Mouse (Mus musculus): Measurements from ENCODE around the gene Zbtb14. TPM values are rescaled to one million over a fixed set of nuclear protein-coding genes. Genes with fewer than 3 reads are reported as not detected.

Gene Zbtb14
- polyA plus RNA-seq, 1 experiment from 2014 or later: 17.0 TPM

DNA sequence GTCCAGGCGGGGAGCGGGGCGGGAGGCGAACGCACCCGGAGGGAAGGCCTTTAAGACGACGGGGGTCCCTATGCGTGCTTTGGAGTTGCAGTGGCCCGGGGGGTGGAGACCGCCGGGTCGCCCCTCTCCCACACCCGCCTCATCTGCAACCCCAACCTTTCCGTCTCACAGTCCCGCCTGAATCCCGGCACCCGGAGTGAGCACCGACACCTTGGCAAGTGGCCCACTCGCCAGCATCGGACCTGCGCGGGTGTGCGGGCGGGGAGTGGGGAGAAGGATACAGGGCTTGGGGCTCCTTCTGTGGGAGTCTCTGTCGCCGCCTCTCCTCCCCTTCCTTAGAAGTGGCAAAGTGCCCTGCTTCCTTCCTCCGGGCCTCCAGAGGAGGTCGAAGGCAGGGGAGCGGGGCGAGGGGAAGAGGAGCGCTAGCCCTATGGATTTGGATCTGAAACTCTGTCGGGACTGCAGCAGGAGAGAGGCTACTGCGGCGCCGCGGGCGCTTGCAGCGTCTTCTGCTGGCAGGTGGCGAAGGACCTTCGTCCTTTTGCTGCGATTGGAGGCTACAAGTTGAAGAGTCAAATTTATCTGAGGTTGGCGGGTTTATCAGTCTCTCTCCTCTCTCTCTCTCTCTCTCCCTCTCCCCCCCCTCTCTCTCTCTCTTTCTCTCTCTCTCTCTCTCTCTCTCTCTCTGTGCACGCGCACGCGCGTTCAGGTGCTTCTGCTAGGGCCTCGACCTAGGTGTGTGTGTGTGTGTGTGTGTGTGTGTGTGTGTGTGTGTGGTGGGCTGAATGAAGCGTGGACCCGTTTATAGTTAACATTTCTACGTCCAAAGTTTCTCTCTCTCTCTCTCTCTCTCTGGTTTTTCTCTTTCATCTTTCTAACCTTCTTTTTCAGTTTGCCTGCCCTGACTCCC lies 57.0 kb downstream of the Zbtb14 start:
- ATAC-seq (replicated peaks; ENCODE audit: low FRiP score, low read depth) (peak; percentile 52), DNase-seq (ENCODE audit: low spot score) (peak; percentile 5)
- Histone ChIP-seq H3K36me3 (ENCODE audit: insufficient read depth, low read length) (no peaks in the 10 kb centered on the region), H3K27ac (no peak overlapping the region), H3K4me1 (replicated peaks; ENCODE audit: insufficient read depth, low read length) (0 out of 2 replicates have a peak, but pooled peaks cover 6% of the 10 kb centered on the region), H3K4me2 (ENCODE audit: low read length) (peak overlapping the region; percentile 56), H3K9me3 (replicated peaks; ENCODE audit: low read length) (no peaks in the 10 kb centered on the region), H3K4me3 (replicated peaks; ENCODE audit: low read depth, low read length) (peak overlapping the region; percentile 20; the same call in 1 of the 2 replicates), H3K27me3 (ENCODE audit: insufficient read depth, low read length) (peaks cover 11% of the 10 kb centered on the region), H3K9ac (ENCODE audit: low read depth, low read length) (no peak overlapping the region)
- 1% methylated on average over 48 of the region's 52 CpGs for WGBS
- no peak for TF ChIP-seq CTCF (IDR thresholded peaks at IDR 0.05; ENCODE audit: low read depth)

Other genes starting within 250 kb of the Zbtb14 start
- not detected in 2 replicates for gene Akain1, start 56.3 kb downstream of the Zbtb14 start, polyA plus RNA-seq (2015; fragmentation: Nextera tagmentation; extraction: Ambion mirVana)

Data from kidney, postnatal 0 days (tissue).